Mouse (Mus musculus) CD4-positive, CD25-positive, alpha-beta regulatory T cell, adult 2 months (primary cell): ENCODE data around the gene Tpra1.

Experiments
- DNase-seq: peaks from one replicate; pipeline ENCODE4 v3.0.0-alpha.2; 2012; ENCODE audit warnings: low read depth, low spot score

Gene Tpra1

GRCm38 (mm10) chr6:88889410-88890042 lies 12.5 kb upstream of the Tpra1 start:
- no peak for DNase-seq

- DNase-seq: no peak
These were observed 11.2 kb upstream of the Tpra1 start for GRCm38 (mm10) chr6:88890832-88891231.

DNA sequence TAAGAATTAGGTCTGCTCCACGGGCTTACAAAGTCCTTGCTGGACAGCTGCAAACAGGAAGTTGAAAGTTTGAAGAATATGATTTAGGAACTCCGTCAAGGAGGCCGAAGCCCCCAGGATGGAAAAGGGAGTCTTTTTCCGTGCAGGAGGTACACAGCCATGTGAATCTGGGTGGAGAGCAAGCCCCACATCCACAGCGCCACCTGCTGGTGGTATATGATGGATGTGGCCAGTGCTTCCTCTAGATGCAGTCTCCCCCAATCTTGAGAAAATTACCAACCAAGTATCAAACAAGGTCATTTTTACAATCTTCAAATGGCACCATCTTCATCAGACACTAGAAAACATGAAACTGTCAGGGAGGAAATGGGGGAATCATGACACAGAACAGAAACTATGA lies 8.5 kb upstream of the Tpra1 start:
- DNase-seq: peak; percentile 82

- DNase-seq: peak; percentile 38
These were observed 6.1 kb upstream of the Tpra1 start for GRCm38 (mm10) chr6:88895943-88896342.

DNA sequence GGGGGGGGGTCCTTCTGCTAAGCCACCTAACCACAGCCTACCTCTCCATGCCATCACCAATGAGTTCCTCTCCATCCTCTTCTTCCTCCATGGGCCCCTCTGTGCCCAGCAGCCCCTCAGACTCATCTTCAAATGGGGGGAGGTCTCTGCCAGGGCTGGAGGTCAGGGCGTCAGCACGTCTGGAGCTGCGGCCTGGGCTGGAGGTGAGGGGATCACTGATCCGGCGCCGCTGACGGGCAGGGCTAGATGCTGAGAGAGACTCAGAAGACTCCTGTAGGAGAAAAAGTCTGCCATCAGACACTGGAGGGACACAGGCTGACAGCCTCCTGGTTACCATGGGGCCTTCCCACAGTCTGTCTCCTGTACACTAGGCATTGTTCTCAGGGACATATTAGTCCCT lies 4.8 kb upstream of the Tpra1 start:
- no peak for DNase-seq

DNA sequence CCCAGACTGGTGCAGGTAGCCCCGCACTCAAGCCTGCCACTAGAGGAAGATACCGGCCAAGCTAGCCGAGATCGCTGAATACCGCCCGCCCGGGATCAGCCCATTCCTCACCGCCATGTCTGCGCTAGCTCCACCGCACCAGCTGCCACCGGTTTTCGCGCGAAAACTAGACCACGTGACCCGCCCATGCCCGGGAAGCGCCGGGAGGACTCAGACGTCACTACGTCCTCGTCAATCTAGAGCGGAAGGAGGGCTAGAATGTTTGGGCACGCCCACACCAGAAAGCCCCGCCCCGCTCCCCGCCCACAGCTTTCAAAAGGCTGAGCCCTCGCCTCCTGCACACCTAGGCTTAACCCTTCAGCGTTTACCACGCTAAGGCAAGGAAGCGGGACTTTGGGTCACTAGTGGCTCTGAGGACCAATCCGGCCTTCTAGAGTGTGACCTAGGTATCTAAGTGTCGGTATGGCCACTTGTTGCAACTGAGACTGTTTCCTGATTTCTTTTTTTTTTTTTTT lies 3.5 kb upstream of the Tpra1 start, which contains the start of gene Mcm2:
TSS of gene Mcm2 (minus strand) at position 247 of the 515 bp plus-strand sequence.
- DNase-seq: peak; percentile 97

DNA sequence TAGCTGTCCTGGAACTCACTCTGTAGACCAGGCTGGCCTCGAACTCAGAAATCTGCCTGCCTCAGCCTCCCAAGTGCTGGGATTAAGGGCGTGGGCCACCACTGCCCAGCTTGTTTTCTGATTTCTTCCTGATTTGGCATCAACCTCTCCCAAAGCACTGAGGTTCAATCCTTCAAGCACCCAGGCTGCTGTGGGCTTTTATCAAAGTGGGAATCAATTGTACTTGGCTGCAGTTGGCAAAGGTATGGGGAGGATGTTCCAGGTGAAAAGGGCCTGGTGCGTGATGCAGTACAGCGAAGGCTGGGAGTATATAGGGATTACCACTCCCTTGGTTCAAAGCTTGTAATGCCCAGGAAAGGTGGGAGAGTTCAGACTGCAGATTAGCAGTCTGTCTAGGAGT lies 3.0 kb upstream of the Tpra1 start:
- DNase-seq: no peak

DNA sequence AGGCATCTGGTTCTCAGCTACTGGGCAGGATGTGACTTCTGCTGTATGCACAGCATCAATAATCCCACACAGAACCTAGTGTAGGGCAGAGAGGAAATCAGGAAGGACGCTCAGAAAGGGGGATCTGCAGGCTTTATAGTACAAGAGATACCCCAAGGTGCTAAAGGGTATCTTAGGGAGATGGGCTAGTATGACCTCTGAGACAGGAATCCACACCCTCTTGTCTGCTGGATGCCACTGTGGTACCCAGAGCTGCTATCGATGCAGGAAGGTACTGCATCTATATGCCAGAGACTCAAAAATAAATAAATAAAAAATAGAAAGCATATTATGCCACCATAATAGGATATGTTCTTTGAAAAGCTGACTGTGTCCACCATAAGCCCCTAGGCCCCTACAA lies 2.4 kb upstream of the Tpra1 start:
- DNase-seq: no peak

DNA sequence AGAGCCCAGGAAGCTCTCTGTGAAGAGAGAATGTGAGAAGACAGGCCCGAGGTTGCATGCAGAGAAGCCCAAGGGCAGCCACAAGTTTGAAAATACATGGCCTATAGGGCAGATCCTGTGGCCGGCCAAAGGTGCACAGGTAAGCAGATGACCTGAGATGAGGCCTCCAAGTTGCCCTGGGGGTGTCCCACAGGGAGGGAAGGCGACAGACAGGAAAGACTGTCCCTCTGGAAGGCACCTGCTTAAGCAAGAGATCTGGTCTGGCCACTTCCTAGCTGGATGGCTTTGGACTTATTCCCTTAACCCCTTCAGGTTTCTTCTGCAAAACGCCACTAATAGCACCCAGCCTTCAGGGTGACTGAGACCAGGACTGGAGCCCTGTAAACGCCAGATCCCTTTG lies 580 bp upstream of the Tpra1 start:
- no peak for DNase-seq

- no peak for DNase-seq
These were observed 1.7 kb downstream of the Tpra1 start for GRCm38 (mm10) chr6:88903708-88904107.

- DNase-seq: no peak
These were observed 2.5 kb downstream of the Tpra1 start for GRCm38 (mm10) chr6:88904456-88904974.

DNA sequence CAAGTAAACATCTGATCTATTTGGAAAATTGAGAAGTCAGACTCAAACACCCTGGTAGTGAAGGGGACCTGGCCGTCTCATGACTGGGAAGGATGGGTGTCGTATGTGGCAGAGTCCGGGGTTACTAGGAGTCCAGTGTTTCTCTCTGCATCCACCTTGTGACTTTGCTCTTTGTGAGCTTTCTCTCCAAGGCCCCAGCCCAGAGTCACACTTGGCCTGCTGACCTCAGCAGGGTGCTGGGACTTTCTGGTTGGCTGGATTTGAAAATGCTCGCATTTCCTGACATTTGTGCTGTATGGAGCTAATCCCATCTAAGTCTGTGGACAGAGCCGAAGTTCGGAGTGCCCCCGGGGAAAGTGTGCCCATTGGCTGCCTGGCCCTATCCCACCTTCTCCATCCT lies 3.0 kb downstream of the Tpra1 start:
- no peak for DNase-seq

GRCm38 (mm10) chr6:88906369-88907108 lies 4.5 kb downstream of the Tpra1 start:
- DNase-seq: peak; percentile 84

GRCm38 (mm10) chr6:88909151-88909550 lies 7.1 kb downstream of the Tpra1 start:
- no peak for DNase-seq

GRCm38 (mm10) chr6:88913022-88913421 lies 11.0 kb downstream of the Tpra1 start:
- DNase-seq: no peak

- no peak for DNase-seq
These were observed 11.4 kb downstream of the Tpra1 start for GRCm38 (mm10) chr6:88913440-88913839.

DNA sequence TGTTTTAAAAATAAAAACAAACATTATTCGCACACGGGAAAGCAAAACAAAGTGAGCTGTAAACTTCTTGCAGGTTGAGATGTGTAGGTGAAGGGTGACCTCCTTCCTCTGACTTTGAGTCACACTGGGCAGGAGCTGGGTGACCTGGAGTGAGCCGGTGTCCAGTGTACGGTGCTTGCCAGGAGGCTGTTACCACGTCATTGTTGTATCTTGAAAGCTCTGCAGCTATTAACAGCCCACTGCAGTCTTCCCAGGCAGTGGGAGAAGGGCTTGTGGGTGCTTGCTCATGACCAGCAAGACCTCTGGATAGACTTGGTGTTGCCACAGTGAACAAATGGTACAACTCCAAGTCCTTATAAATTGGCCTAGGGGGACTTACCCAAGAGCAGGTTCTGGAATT lies 12.7 kb downstream of the Tpra1 start:
- no peak for DNase-seq

GRCm38 (mm10) chr6:88915510-88915909 lies 13.5 kb downstream of the Tpra1 start:
- no peak for DNase-seq

DNA sequence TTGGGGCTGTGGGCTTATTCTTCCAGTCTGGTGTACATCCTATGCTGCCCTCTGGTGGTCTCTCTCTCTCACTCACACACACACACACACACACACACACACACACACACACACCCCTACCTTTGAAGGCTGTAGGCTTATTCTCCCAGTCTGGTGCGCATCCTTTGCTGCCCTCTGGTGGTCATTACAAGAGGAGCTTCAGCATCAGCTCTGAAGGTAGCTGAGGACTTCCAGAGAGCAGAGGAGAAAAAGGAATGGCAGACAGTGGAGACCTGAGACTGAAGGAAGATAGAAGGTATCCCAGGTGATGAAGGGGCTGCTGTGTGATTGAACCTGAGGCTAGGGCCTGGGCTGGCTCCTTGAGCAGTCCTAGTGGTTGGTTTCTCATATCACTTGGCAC lies 14.1 kb downstream of the Tpra1 start:
- peak; percentile 76 for DNase-seq

DNA sequence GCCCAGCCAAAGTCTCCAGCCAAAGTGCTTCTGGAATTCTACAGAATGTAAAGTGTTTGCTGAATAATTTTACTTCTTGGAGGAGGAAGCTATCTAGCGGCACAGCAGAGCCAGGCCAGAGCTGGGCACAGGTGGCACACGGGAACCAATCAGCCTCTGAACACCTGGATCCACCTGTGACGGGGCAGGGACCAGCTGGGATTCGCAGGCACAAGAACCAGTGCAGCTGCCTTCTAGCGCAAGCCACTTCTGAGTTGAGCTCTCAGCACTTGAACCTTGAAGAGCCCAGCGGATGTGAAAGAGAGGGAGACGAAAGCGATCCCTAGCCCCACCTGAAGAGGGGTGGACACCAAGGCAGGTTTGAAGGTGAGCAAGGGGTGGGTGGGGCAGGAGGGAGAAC lies 16.8 kb downstream of the Tpra1 start:
- DNase-seq: no peak

DNA sequence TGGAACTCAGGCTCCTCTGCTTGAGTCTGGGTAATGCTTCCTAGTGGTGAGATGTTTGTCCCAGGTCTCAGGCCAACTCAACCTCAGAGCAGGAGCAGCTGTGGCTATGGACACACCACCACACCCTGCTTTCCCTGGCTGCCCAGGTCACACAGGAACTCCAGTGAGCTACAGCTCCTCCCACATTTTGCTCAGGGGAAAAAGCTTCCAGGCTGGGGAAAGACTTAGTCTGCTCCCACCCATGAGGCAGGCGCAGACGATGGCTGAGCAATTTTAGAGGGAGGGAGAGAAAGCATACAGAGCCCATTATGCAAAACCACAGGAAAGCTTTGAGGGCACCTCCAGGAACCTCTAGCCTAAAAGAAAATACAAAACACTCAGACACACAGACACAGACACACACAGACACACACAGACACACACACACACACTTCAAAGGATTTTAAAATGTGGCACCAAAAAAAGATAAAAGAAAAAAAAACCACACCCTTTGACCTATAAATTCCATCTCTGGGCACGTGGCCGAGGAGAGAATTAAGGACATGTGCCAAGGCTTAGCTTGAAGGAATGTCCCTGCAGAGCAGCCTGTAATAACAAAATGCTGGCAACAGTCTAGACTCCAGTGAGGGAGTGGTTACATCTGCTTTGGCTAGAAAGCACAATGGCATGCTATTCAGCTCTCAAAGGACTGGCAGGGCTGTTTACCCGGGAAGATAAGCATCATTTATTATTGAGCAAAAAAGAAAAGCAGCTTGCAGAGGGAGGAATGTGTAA lies 22.6 kb downstream of the Tpra1 start:
- no peak for DNase-seq

DNA sequence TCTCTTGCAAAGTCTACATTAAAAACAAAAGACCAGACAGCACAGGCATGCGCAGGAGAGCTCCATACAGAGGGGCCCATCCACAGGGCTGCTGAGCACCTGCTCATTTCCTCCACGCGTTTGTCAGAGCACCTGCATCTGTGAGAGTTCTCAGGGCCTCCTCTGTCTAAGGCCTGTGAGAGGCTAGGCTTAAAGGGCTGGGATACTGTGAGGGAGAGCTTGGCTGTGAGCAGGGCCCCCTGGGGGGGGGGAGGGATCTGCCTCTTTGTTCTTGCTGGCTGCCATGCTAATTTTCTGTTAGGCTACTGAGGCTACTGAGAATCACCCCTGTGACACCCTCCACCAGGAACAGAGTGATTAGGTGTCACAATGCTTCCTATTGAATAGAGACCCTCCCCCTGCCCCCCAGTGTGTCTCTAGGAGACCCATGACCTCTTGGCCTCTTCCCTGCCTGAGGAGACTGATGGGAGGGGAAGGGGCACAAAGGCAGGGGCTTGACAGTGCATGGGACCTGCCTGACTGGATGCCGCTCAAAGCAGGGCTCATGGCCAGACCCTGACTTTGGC lies 23.7 kb downstream of the Tpra1 start:
- peak; percentile 42 for DNase-seq
